Mouse (Mus musculus) liver, embryonic 14.5 days (tissue): Measurements from ENCODE around the gene Gdf15.

Experiments
- CTCF ChIP-seq: IDR thresholded peaks from 2 replicates; pipeline ENCODE4 v1.5.1; 2016; ENCODE audit warnings: antibody characterized with exemption, low read depth, control low read depth
- EP300 ChIP-seq: IDR thresholded peaks from 2 replicates; pipeline ENCODE4 v1.6.1; 2016; ENCODE audit warnings: antibody characterized with exemption, low read depth

- no peak for TF ChIP-seq CTCF
- TF ChIP-seq EP300 = no peak
Observed at GRCm38 (mm10) chr8:70614469-70614868, 17.8 kb downstream of the Gdf15 start.
